8 mouse cellular contexts compared by ENCODE assay signal in genomic region chr2:69788974-69789373, GRCm38 (mm10). TPM values are rescaled to one million over a fixed set of nuclear protein-coding genes. Genes with fewer than 3 reads are reported as not detected.
A peak's percentile ranks its signal among the peaks of the same experiment; 100 is the strongest.
DNase-seq lines count a peak whose midpoint lies in the region; ATAC-seq and TF ChIP-seq lines count a peak whose summit lies in the region.

No protein-coding gene starts in this region.

- DNase-seq in heart, postnatal 14 days, result no peak
- DNase-seq in CH12.LX (ENCODE audit: extremely low read depth), result no peak
- DNase-seq in liver, embryonic 13.5 days, result no peak
- DNase-seq in embryo, embryonic 10 days (ENCODE audit: low spot score), result no peak
- no peak for DNase-seq in adrenal gland, adult 18-20 months (ENCODE audit: low spot score in 2 of 2)
- DNase-seq in left cerebral cortex, adult 9 months (ENCODE audit: low spot score in 2 of 2), result no peak

- H3K27ac ChIP-seq in heart, embryonic 11.5 days (ENCODE audit: low read depth, low read length), result 0 out of 2 replicates have a peak overlapping the region, but pooled peaks have one; percentile 10
- no peak overlapping the region for H3K27ac ChIP-seq in CH12.LX (ENCODE audit: insufficient read depth, low read depth)
- peak overlapping the region; percentile 88 for H3K27ac ChIP-seq in forebrain, embryonic 12.5 days
- H3K27ac ChIP-seq in liver, embryonic 13.5 days, result peak overlapping the region; percentile 43; the same call in 1 of the 2 replicates

- ATAC-seq in heart, embryonic 11.5 days (replicated peaks; ENCODE audit: insufficient number of reproducible peaks, low FRiP score, low TSS enrichment), result no peak
- ATAC-seq in forebrain, embryonic 12.5 days (ENCODE audit: low FRiP score), result peak; percentile 43
- ATAC-seq in liver, embryonic 13.5 days (ENCODE audit: low read depth), result no peak

- intact Hi-C loops in heart, postnatal 14 days (cut with DNase I), result no loop called here

- H3K9me3 ChIP-seq in heart, embryonic 11.5 days (replicated peaks; ENCODE audit: control insufficient read depth, low read length), result no peaks in the 10 kb centered on the region
- H3K9me3 ChIP-seq in CH12.LX (replicated peaks; ENCODE audit: low read length), result no peaks in the 10 kb centered on the region
- H3K9me3 ChIP-seq in forebrain, embryonic 12.5 days, result no peaks in the 10 kb centered on the region
- H3K9me3 ChIP-seq in liver, embryonic 13.5 days (replicated peaks), result no peaks in the 10 kb centered on the region

- no peak for TF ChIP-seq RAD21 in CH12.LX (IDR thresholded peaks at IDR 0.05; ENCODE audit: low read depth, low read length)

- peak overlapping the region; percentile 78 for H3K4me3 ChIP-seq in heart, embryonic 11.5 days (ENCODE audit: low read depth, low read length)
- H3K4me3 ChIP-seq in CH12.LX (replicated peaks in 1 of 3; ENCODE audit: low read depth in 2 of 3, low read length in 2 of 3, poor library complexity in 1 of 3), result peak overlapping the region; percentile 76 to 86 (median 81)
- peak overlapping the region; percentile 71 for H3K4me3 ChIP-seq in forebrain, embryonic 12.5 days (replicated peaks)
- peak overlapping the region; percentile 79 for H3K4me3 ChIP-seq in liver, embryonic 13.5 days (replicated peaks)

- 27% methylated on average over 9 of the region's 9 CpGs for WGBS in heart, embryonic 11.5 days (ENCODE audit: insufficient replicate concordance)
- WGBS in forebrain, embryonic 12.5 days, result 28% methylated on average over 9 of the region's 9 CpGs
- WGBS in liver, embryonic 13.5 days (ENCODE audit: insufficient replicate concordance), result 29% methylated on average over 9 of the region's 9 CpGs

- H3K27me3 ChIP-seq in heart, embryonic 11.5 days (ENCODE audit: control insufficient read depth, insufficient read depth, low read length), result no peaks in the 10 kb centered on the region
- no peaks in the 10 kb centered on the region for H3K27me3 ChIP-seq in CH12.LX (replicated peaks)
- no peaks in the 10 kb centered on the region for H3K27me3 ChIP-seq in forebrain, embryonic 12.5 days
- H3K27me3 ChIP-seq in liver, embryonic 13.5 days, result no peaks in the 10 kb centered on the region

- dilution Hi-C loops in CH12.LX (cut with MboI; ENCODE audit: extremely low pct_ligation_motif_present, extremely low pct_unique_long_range_greater_than_20kb, low sequenced_read_pairs), result no loop called here

- TF ChIP-seq EP300 in CH12.LX (IDR thresholded peaks at IDR 0.05; ENCODE audit: low read length), result no peak

- H3K36me3 ChIP-seq in heart, embryonic 11.5 days (ENCODE audit: control insufficient read depth, insufficient read depth, low read length), result peaks cover 4% of the 10 kb centered on the region; the same call in 1 of the 2 replicates
- peaks cover 10 to 29% of the 10 kb centered on the region in 2 experiments for H3K36me3 ChIP-seq in CH12.LX (replicated peaks in 1 of 2; ENCODE audit: control insufficient read depth in 1 of 2, insufficient read depth in 1 of 2, low read length in 1 of 2)
- H3K36me3 ChIP-seq in forebrain, embryonic 12.5 days (replicated peaks), result peaks cover 18% of the 10 kb centered on the region
- H3K36me3 ChIP-seq in liver, embryonic 13.5 days, result peaks cover 16% of the 10 kb centered on the region

- H3K79me2 ChIP-seq in CH12.LX (replicated peaks; ENCODE audit: control insufficient read depth, extremely low read depth, insufficient read depth, poor library complexity, severe bottlenecking), result no peaks in the 10 kb centered on the region

- no peaks in the 10 kb centered on the region for H3K4me1 ChIP-seq in heart, embryonic 11.5 days (ENCODE audit: control insufficient read depth, insufficient read depth, low read length)
- H3K4me1 ChIP-seq in CH12.LX (ENCODE audit: control insufficient read depth in 1 of 2, insufficient read depth in 2 of 2), result peaks cover 0 to 16% of the 10 kb centered on the region in 2 experiments; a peak in 1 of 4 replicates
- peaks cover 17% of the 10 kb centered on the region for H3K4me1 ChIP-seq in forebrain, embryonic 12.5 days
- peaks cover 19% of the 10 kb centered on the region for H3K4me1 ChIP-seq in liver, embryonic 13.5 days (replicated peaks)

- TF ChIP-seq POLR2A in CH12.LX (IDR thresholded peaks at IDR 0.05; ENCODE audit: low read depth, low read length), result no peak

- H3K9ac ChIP-seq in heart, embryonic 11.5 days (ENCODE audit: low read depth, low read length), result peak overlapping the region; percentile 89
- peak overlapping the region; percentile 68 for H3K9ac ChIP-seq in CH12.LX (ENCODE audit: insufficient read depth, low read depth)
- H3K9ac ChIP-seq in forebrain, embryonic 12.5 days, result peak overlapping the region; percentile 78
- peak overlapping the region; percentile 68 for H3K9ac ChIP-seq in liver, embryonic 13.5 days

- peak overlapping the region; percentile 71 for H3K4me2 ChIP-seq in heart, embryonic 11.5 days
- H3K4me2 ChIP-seq in CH12.LX (ENCODE audit: insufficient read depth, low read depth, poor library complexity, severe bottlenecking), result peak overlapping the region; percentile 41
- H3K4me2 ChIP-seq in forebrain, embryonic 12.5 days, result peak overlapping the region; percentile 84
- H3K4me2 ChIP-seq in liver, embryonic 13.5 days, result peak overlapping the region; percentile 92

- no peak for TF ChIP-seq CTCF in CH12.LX (conservative IDR thresholded peaks at IDR 0.05 in 1 of 2, IDR thresholded peaks at IDR 0.05 in 1 of 2; ENCODE audit: low read depth in 2 of 2, low read length in 2 of 2)

- in situ Hi-C loops in CH12.LX (cut with MboI; ENCODE audit: low pct_ligation_motif_present, low pct_unique_long_range_greater_than_20kb, low sequenced_read_pairs), result loop anchor here (25.0 kb wide), 1 partner anchor 152 kb away; the partner anchor contains the start of gene Bbs5

TF ChIP-seq in CH12.LX, 34 proteins besides CTCF, POLR2A, EP300 and RAD21:
- TF ChIP-seq KAT2A (IDR thresholded peaks at IDR 0.05; ENCODE audit: insufficient replicate concordance, low read length), result no peak
- no peak for TF ChIP-seq USF2 (conservative IDR thresholded peaks at IDR 0.05; ENCODE audit: low read depth, low read length)
- TF ChIP-seq TCF12 (IDR thresholded peaks at IDR 0.05; ENCODE audit: low read depth, low read length), result no peak
- no peak for TF ChIP-seq POLR2AphosphoS2 (IDR thresholded peaks at IDR 0.05; ENCODE audit: low read depth, low read length)
- no peak for TF ChIP-seq GABPA (IDR thresholded peaks at IDR 0.05; ENCODE audit: insufficient replicate concordance, low read depth, low read length)
- TF ChIP-seq TBP (conservative IDR thresholded peaks at IDR 0.05; ENCODE audit: low read depth, low read length), result no peak

RNA-seq across cellular contexts. Expression of gene Ccdc173, which starts 0.4 kb away (rescaled TPM):
- polyA plus RNA-seq in heart, embryonic 11.5 days (2014; fragmentation: Nextera tagmentation; extraction: Ambion mirVana), result 1.0 and 2.0 TPM in 2 replicates
- under 1 TPM; 0.29 to 0.66 TPM for total RNA-seq in heart, postnatal 14 days (2021)
- total RNA-seq in CH12.LX (2012; rRNA removed) (1.3 TPM in 2 replicates), CH12.LX (2014; rRNA removed) (1.7 and 1.8 TPM in 2 replicates)
- 3.6 and 3.9 TPM in 2 replicates for polyA plus RNA-seq in CH12.LX (2012; ENCODE audit: insufficient read length, low read depth)
- polyA plus RNA-seq in forebrain, embryonic 12.5 days (2016; fragmentation: Nextera tagmentation; extraction: Ambion mirVana), result 4.4 and 4.5 TPM in 2 replicates
- 0.21 and 0.28 TPM in 2 replicates for polyA plus RNA-seq in liver, embryonic 13.5 days (2015; fragmentation: Nextera tagmentation; extraction: Ambion mirVana)
- total RNA-seq in adrenal gland, adult 18-20 months (2021), result 1 to 10 TPM; 1.1 to 1.3 TPM

RNA-seq across cellular contexts. Expression of gene Phospho2, which starts 0.4 kb away (rescaled TPM):
- polyA plus RNA-seq in heart, embryonic 11.5 days (2014; fragmentation: Nextera tagmentation; extraction: Ambion mirVana), result 23.4 and 23.7 TPM in 2 replicates
- total RNA-seq in heart, postnatal 14 days (2021), result 10 to 100 TPM; 20.7 to 25.0 TPM
- total RNA-seq in CH12.LX (2012; rRNA removed) (12.9 and 14.4 TPM in 2 replicates), CH12.LX (2014; rRNA removed) (20.1 and 23.4 TPM in 2 replicates)
- polyA plus RNA-seq in CH12.LX (2012; ENCODE audit: insufficient read length, low read depth), result 10.2 and 11.1 TPM in 2 replicates
- polyA plus RNA-seq in forebrain, embryonic 12.5 days (2016; fragmentation: Nextera tagmentation; extraction: Ambion mirVana), result 33.1 and 35.4 TPM in 2 replicates
- 13.0 and 18.1 TPM in 2 replicates for polyA plus RNA-seq in liver, embryonic 13.5 days (2015; fragmentation: Nextera tagmentation; extraction: Ambion mirVana)
- total RNA-seq in adrenal gland, adult 18-20 months (2021), result 10 to 100 TPM; 27.7 to 28.4 TPM

RNA-seq across cellular contexts. Expression of gene Klhl23, which starts 32.8 kb away (rescaled TPM):
- 53.7 and 62.6 TPM in 2 replicates for polyA plus RNA-seq in heart, embryonic 11.5 days (2014; fragmentation: Nextera tagmentation; extraction: Ambion mirVana)
- 10 to 100 TPM; 41.1 to 42.8 TPM for total RNA-seq in heart, postnatal 14 days (2021)
- total RNA-seq in CH12.LX (2012; rRNA removed) (0.25 and 0.34 TPM in 2 replicates), CH12.LX (2014; rRNA removed) (0.05 and 0.23 TPM in 2 replicates)
- polyA plus RNA-seq in CH12.LX (2012; ENCODE audit: insufficient read length, low read depth), result 0.09 and 0.11 TPM in 2 replicates
- 43.8 and 47.9 TPM in 2 replicates for polyA plus RNA-seq in forebrain, embryonic 12.5 days (2016; fragmentation: Nextera tagmentation; extraction: Ambion mirVana)
- 20.2 and 24.7 TPM in 2 replicates for polyA plus RNA-seq in liver, embryonic 13.5 days (2015; fragmentation: Nextera tagmentation; extraction: Ambion mirVana)
- total RNA-seq in adrenal gland, adult 18-20 months (2021), result 1 to 10 TPM; 5.9 to 6.0 TPM

Comparison
In these comparisons a context has a peak if more than half of its experiments do, and no peak if none do; other contexts are left out.
1. H3K4me2 ChIP-seq: peak in every context shown above with its lines; median percentile 92 in liver, embryonic 13.5 days; 84 in forebrain, embryonic 12.5 days; 71 in heart, embryonic 11.5 days; 41 in CH12.LX.
2. RNA of gene Klhl23, which starts 32.8 kb away (polyA plus RNA-seq): 53.7 to 62.6 TPM in heart, embryonic 11.5 days, 43.8 to 47.9 TPM in forebrain, embryonic 12.5 days and 20.2 to 24.7 TPM in liver, embryonic 13.5 days; 0.09 to 0.11 TPM in CH12.LX; every median in the first group is over 10 times any median in the second.
3. Peak in every context shown above with its lines, with median percentiles within 50 percentile points of each other: H3K4me3 ChIP-seq and H3K9ac ChIP-seq.